ENCODE assay signal across 27 mouse cellular contexts in genomic region chr9:103175692-103176091, GRCm38 (mm10). TPM values are rescaled to one million over a fixed set of nuclear protein-coding genes. Genes with fewer than 3 reads are reported as not detected.
A peak's percentile ranks its signal among the peaks of the same experiment; 100 is the strongest.
DNase-seq lines count a peak whose midpoint lies in the region; ATAC-seq and TF ChIP-seq lines count a peak whose summit lies in the region.
"Had no signal": no experiment of that assay in that cellular context is flagged by ENCODE, and none has a peak within 500 bp of the region (broad histone marks: within the 10 kb centered on the region; RNA-seq: fewer than 3 reads in every experiment).

No protein-coding gene starts in this region.

- H3K36me3 ChIP-seq in stomach, postnatal 0 days (ENCODE audit: control insufficient read depth, insufficient read depth, low read length) = no peaks in the 10 kb centered on the region
- H3K36me3 ChIP-seq: liver, embryonic 13.5 days; stomach, embryonic 15.5 days had no signal

- H3K27ac ChIP-seq in left cerebral cortex, adult 2 months = no peak overlapping the region
- no peak overlapping the region for H3K27ac ChIP-seq in stomach, postnatal 0 days (replicated peaks)
- H3K27ac ChIP-seq: forebrain, embryonic 13.5 days; hindbrain, embryonic 10.5 days; liver, embryonic 13.5 days; midbrain, embryonic 12.5 days; stomach, embryonic 15.5 days had no signal

- no peak overlapping the region for H3K4me2 ChIP-seq in stomach, postnatal 0 days (replicated peaks; ENCODE audit: low read depth)
- H3K4me2 ChIP-seq: forebrain, embryonic 13.5 days; liver, embryonic 13.5 days; midbrain, embryonic 12.5 days; stomach, embryonic 15.5 days had no signal

- WGBS in stomach, postnatal 0 days = 94% methylated on average over 7 of the region's 7 CpGs

- no peak for DNase-seq in left cerebral cortex, adult 2 months (ENCODE audit: extremely low spot score in 1 of 2, low spot score in 2 of 2)
- DNase-seq in left cerebral cortex, adult 11 months (ENCODE audit: low spot score) = no peak
- DNase-seq in A20 (ENCODE audit: low read depth, low spot score) (peak; percentile 18), adipocyte (ENCODE audit: low spot score) (peak; percentile 12)
- DNase-seq in stomach, postnatal 0 days (ENCODE audit: low spot score) = no peak
- no peak for DNase-seq in adrenal gland, postnatal 10 days
- DNase-seq in right cerebral cortex, postnatal 14 days = no peak
- DNase-seq: adrenal gland, adult 2 months; cerebellum, adult 8-10 months; gastrocnemius, postnatal 10 days; heart, postnatal 14 days; kidney, adult 8-10 months; kidney, postnatal 10 days; left cerebral cortex, postnatal 4 days; liver, embryonic 13.5 days; lung, adult 2 months; right cerebral cortex, postnatal 25 days; thymus, postnatal 25 days had no signal

- no peaks in the 10 kb centered on the region for H3K27me3 ChIP-seq in stomach, postnatal 0 days (ENCODE audit: control insufficient read depth, insufficient read depth, low read length)
- H3K27me3 ChIP-seq: forebrain, embryonic 13.5 days; midbrain, embryonic 12.5 days; stomach, embryonic 15.5 days had no signal

- TF ChIP-seq EP300 in stomach, postnatal 0 days (optimal IDR thresholded peaks at IDR 0.05) = no peak

- H3K9ac ChIP-seq in stomach, postnatal 0 days (ENCODE audit: low read length) = no peak overlapping the region
- H3K9ac ChIP-seq: forebrain, embryonic 13.5 days; liver, embryonic 13.5 days; midbrain, embryonic 12.5 days; stomach, embryonic 15.5 days had no signal

- H3K4me3 ChIP-seq in left cerebral cortex, adult 2 months = no peak overlapping the region
- no peak overlapping the region for H3K4me3 ChIP-seq in stomach, postnatal 0 days (ENCODE audit: low read depth, low read length)
- H3K4me3 ChIP-seq: forebrain, embryonic 13.5 days; hindbrain, embryonic 10.5 days; liver, embryonic 13.5 days; megakaryocyte, embryonic 14.5 days; midbrain, embryonic 12.5 days; stomach, embryonic 15.5 days had no signal

- intact Hi-C loops in left cerebral cortex, adult 2 months (cut with DNase I) = no loop called here

- peak; percentile 13; the same call in 1 of the 2 replicates for TF ChIP-seq CTCF in left cerebral cortex, adult 2 months (IDR thresholded peaks at IDR 0.05)
- TF ChIP-seq CTCF in stomach, postnatal 0 days (IDR thresholded peaks at IDR 0.05; ENCODE audit: low read depth) = peak; percentile 33

- no peaks in the 10 kb centered on the region for H3K9me3 ChIP-seq in stomach, postnatal 0 days (ENCODE audit: control insufficient read depth, low read length)
- H3K9me3 ChIP-seq: forebrain, embryonic 13.5 days; hindbrain, embryonic 10.5 days; liver, embryonic 13.5 days; megakaryocyte, embryonic 14.5 days; midbrain, embryonic 12.5 days; stomach, embryonic 15.5 days had no signal

- H3K4me1 ChIP-seq in stomach, postnatal 0 days (replicated peaks; ENCODE audit: control insufficient read depth, insufficient read depth) = peaks cover 4% of the 10 kb centered on the region

- no peak for ATAC-seq in stomach, postnatal 0 days (ENCODE audit: low FRiP score, low TSS enrichment)
- ATAC-seq: forebrain, embryonic 13.5 days; hindbrain, embryonic 16.5 days had no signal

RNA-seq across cellular contexts. Expression of gene Srprb, which starts 26.2 kb away (rescaled TPM):
- 10 to 100 TPM; 17.6 to 20.5 TPM for total RNA-seq in left cerebral cortex, adult 2 months (2021)
- polyA plus RNA-seq in stomach, postnatal 0 days (2015; fragmentation: Nextera tagmentation; extraction: Ambion mirVana) = 29.4 and 33.7 TPM in 2 replicates
- 10 to 100 TPM; 21.9 to 26.8 TPM for total RNA-seq in adrenal gland, postnatal 10 days (2021)

RNA-seq across cellular contexts. Expression of gene Gm20425, which starts 54.4 kb away (rescaled TPM):
- total RNA-seq in left cerebral cortex, adult 2 months (2021) = 10 to 100 TPM in 1 of 2 experiments, 1 to 10 TPM in 1; 8.5 to 11.7 TPM
- 9.3 and 10.4 TPM in 2 replicates for polyA plus RNA-seq in stomach, postnatal 0 days (2015; fragmentation: Nextera tagmentation; extraction: Ambion mirVana)
- total RNA-seq in adrenal gland, postnatal 10 days (2021) = 10 to 100 TPM; 13.9 to 18.0 TPM
- polyA plus RNA-seq: adrenal gland, adult 2 months; embryonic facial prominence, embryonic 11.5 days; heart, embryonic 14.5 days; hindbrain, embryonic 10.5 days; hindbrain, embryonic 16.5 days; intestine, embryonic 16.5 days had no signal

RNA-seq across cellular contexts. Expression of gene Trf, which starts 54.6 kb away (rescaled TPM):
- total RNA-seq in left cerebral cortex, adult 2 months (2021) = 100 to 1,000 TPM; 131 to 135 TPM
- 83.4 and 105 TPM in 2 replicates for polyA plus RNA-seq in stomach, postnatal 0 days (2015; fragmentation: Nextera tagmentation; extraction: Ambion mirVana)
- total RNA-seq in adrenal gland, postnatal 10 days (2021) = 1,000 to 10,000 TPM; 3,036 to 6,940 TPM

Comparison
In these comparisons a context has a peak if more than half of its experiments do, and no peak if none do; other contexts are left out.
1. DNase-seq: peak in A20 (single experiment) and adipocyte (single experiment); none in left cerebral cortex, adult 2 months (0 of 2), left cerebral cortex, adult 11 months (single experiment), stomach, postnatal 0 days (single experiment), adrenal gland, postnatal 10 days (single experiment) and right cerebral cortex, postnatal 14 days (single experiment).
2. RNA of gene Trf, which starts 54.6 kb away (total RNA-seq): 3,036 to 6,940 TPM in adrenal gland, postnatal 10 days; 131 to 135 TPM in left cerebral cortex, adult 2 months; every median in the first group is over 10 times any median in the second.